Mouse (Mus musculus) stomach, embryonic 15.5 days (tissue): ENCODE results near the gene Trhr2. TPM values are rescaled to one million over a fixed set of nuclear protein-coding genes. Genes with fewer than 3 reads are reported as not detected.
A peak's percentile ranks its signal among the peaks of the same experiment; 100 is the strongest.

Experiments used
- ATAC-seq: fragments of 200-750 bp; cut with Nextera tagmentation; 2 replicates; pipeline ENCODE4 v1.8.0; 2017; ENCODE audit warnings: low read depth, moderate number of reproducible peaks, moderate TSS enrichment; ENCODE audit not compliant: insufficient read depth, low FRiP score
- H3K27ac ChIP-seq: fragments of 300-500 bp; sonication (generic); 2 replicates; pipeline ENCODE4 v1.5.1; 2015; ENCODE audit warnings: mild to moderate bottlenecking, inconsistent platforms
- H3K27me3 ChIP-seq: fragments of 300-500 bp; sonication (generic); replicated peaks from 2 replicates; pipeline ENCODE4 v1.6.1; 2015; ENCODE audit warnings: inconsistent platforms
- H3K36me3 ChIP-seq: fragments of 300-500 bp; sonication (generic); 2 replicates; pipeline ENCODE4 v1.6.1; 2015; ENCODE audit warnings: inconsistent platforms
- H3K4me1 ChIP-seq: fragments of 300-500 bp; sonication (generic); 2 replicates; pipeline ENCODE4 v1.6.1; 2015; ENCODE audit warnings: inconsistent platforms
- H3K4me2 ChIP-seq: fragments of 300-500 bp; sonication (generic); 2 replicates; pipeline ENCODE4 v1.6.1; 2015; ENCODE audit warnings: mild to moderate bottlenecking, inconsistent platforms
- H3K4me3 ChIP-seq: fragments of 300-500 bp; sonication (generic); replicated peaks from 2 replicates; pipeline ENCODE4 v1.5.1; 2015; ENCODE audit warnings: inconsistent platforms
- H3K9ac ChIP-seq: fragments of 300-500 bp; sonication (generic); 2 replicates; pipeline ENCODE4 v1.6.1; 2015; ENCODE audit warnings: inconsistent platforms
- H3K9me3 ChIP-seq: fragments of 300-500 bp; sonication (generic); 2 replicates; pipeline ENCODE4 v1.6.1; 2016; ENCODE audit warnings: inconsistent platforms
- WGBS: fragments of 180-500 bp; shearing (Covaris S2); methylation state at CpG from one replicate; pipeline ENCODE4 v1.1.7; 2015; 5-methylcytosine and 5-hydroxymethylcytosine counted together
- polyA plus RNA-seq: library from polyadenylated mRNA; unstranded; fragments of >200 nt; fragmentation: Nextera tagmentation; extraction: Ambion mirVana; gene quantifications from 2 replicates; pipeline ENCODE4 v1.2.1, GENCODE M21; 2015

Trhr2 gene
- polyA plus RNA-seq, 1 experiment from 2014 or later, result not detected

- peaks cover 4% of the 10 kb centered on the region; the same call in 1 of the 2 replicates for H3K36me3 ChIP-seq
- no peak for ATAC-seq
- H3K4me2 ChIP-seq, result no peak overlapping the region
- H3K9ac ChIP-seq, result no peak overlapping the region
- WGBS, result 80% methylated on average over 3 of the region's 3 CpGs
- peaks cover 12% of the 10 kb centered on the region for H3K27me3 ChIP-seq
- peaks cover 40% of the 10 kb centered on the region for H3K4me1 ChIP-seq
- no peaks in the 10 kb centered on the region for H3K9me3 ChIP-seq
- H3K4me3 ChIP-seq, result no peak overlapping the region
- H3K27ac ChIP-seq, result no peak overlapping the region
Observed at GRCm38 (mm10) chr8:122340761-122341160, 19.8 kb downstream of the Trhr2 start.

GRCm38 (mm10) chr8:122338852-122339251 lies 21.7 kb downstream of the Trhr2 start:
- Histone ChIP-seq H3K4me3 (no peak overlapping the region), H3K27ac (no peak overlapping the region), H3K27me3 (peaks cover 22% of the 10 kb centered on the region), H3K9ac (no peak overlapping the region), H3K9me3 (no peaks in the 10 kb centered on the region), H3K4me2 (no peak overlapping the region), H3K36me3 (peaks cover 14% of the 10 kb centered on the region; the same call in 1 of the 2 replicates), H3K4me1 (peaks cover 39% of the 10 kb centered on the region)
- WGBS, result 57% methylated on average over 6 of the region's 6 CpGs
- ATAC-seq, result no peak

GRCm38 (mm10) chr8:122336251-122336910 lies 24.2 kb downstream of the Trhr2 start:
- Histone ChIP-seq H3K36me3 (peaks cover 19% of the 10 kb centered on the region; the same call in 1 of the 2 replicates), H3K9ac (no peak overlapping the region)
- 18% methylated on average over 73 of the region's 81 CpGs for WGBS

GRCm38 (mm10) chr8:122335638-122336250 lies 24.8 kb downstream of the Trhr2 start:
- Histone ChIP-seq H3K4me1 (peaks cover 24% of the 10 kb centered on the region), H3K9me3 (no peaks in the 10 kb centered on the region), H3K27me3 (peaks cover 22% of the 10 kb centered on the region), H3K36me3 (peaks cover 19% of the 10 kb centered on the region; the same call in 1 of the 2 replicates), H3K9ac (no peak overlapping the region), H3K4me2 (peak overlapping the region; percentile 87), H3K27ac (no peak overlapping the region), H3K4me3 (peak overlapping the region; percentile 47)
- WGBS, result 31% methylated on average over 57 of the region's 57 CpGs
- ATAC-seq, result 0 out of 2 replicates have a peak, but pooled peaks have one; percentile 3

More at GRCm38 (mm10) chr8:122336251-122336910, 24.2 kb downstream of the Trhr2 start:
- H3K27me3 ChIP-seq, result peaks cover 22% of the 10 kb centered on the region
- H3K9me3 ChIP-seq, result no peaks in the 10 kb centered on the region
- H3K4me3 ChIP-seq, result peak overlapping the region; percentile 47
- H3K4me2 ChIP-seq, result peak overlapping the region; percentile 87
- H3K4me1 ChIP-seq, result peaks cover 18% of the 10 kb centered on the region
- ATAC-seq, result peak; percentile 43
- H3K27ac ChIP-seq, result no peak overlapping the region

- WGBS, result 92% methylated on average over 13 of the region's 13 CpGs
- Histone ChIP-seq H3K9ac (no peak overlapping the region), H3K4me2 (no peak overlapping the region), H3K27ac (no peak overlapping the region), H3K4me3 (no peak overlapping the region; the same call in 1 of the 2 replicates), H3K27me3 (peaks cover 22% of the 10 kb centered on the region), H3K9me3 (no peaks in the 10 kb centered on the region), H3K4me1 (peaks cover 31% of the 10 kb centered on the region), H3K36me3 (peaks cover 19% of the 10 kb centered on the region; the same call in 1 of the 2 replicates)
- no peak for ATAC-seq
Observed at GRCm38 (mm10) chr8:122334791-122335490, 25.6 kb downstream of the Trhr2 start.

GRCm38 (mm10) chr8:122333531-122333930 lies 27.0 kb downstream of the Trhr2 start:
- H3K27me3 ChIP-seq, result peaks cover 22% of the 10 kb centered on the region
- peaks cover 39% of the 10 kb centered on the region for H3K4me1 ChIP-seq
- no peak overlapping the region for H3K27ac ChIP-seq
- H3K4me3 ChIP-seq, result no peak overlapping the region
- no peak overlapping the region for H3K9ac ChIP-seq
- H3K4me2 ChIP-seq, result no peak overlapping the region
- 91% methylated on average over 7 of the region's 7 CpGs for WGBS
- H3K36me3 ChIP-seq, result peaks cover 19% of the 10 kb centered on the region; the same call in 1 of the 2 replicates
- no peak for ATAC-seq
- no peaks in the 10 kb centered on the region for H3K9me3 ChIP-seq

GRCm38 (mm10) chr8:122332753-122333506 lies 27.6 kb downstream of the Trhr2 start:
- H3K27me3 ChIP-seq, result peaks cover 22% of the 10 kb centered on the region
- H3K36me3 ChIP-seq, result peaks cover 19% of the 10 kb centered on the region; the same call in 1 of the 2 replicates
- WGBS, result 72% methylated on average over 6 of the region's 6 CpGs
- H3K27ac ChIP-seq, result no peak overlapping the region
- H3K4me1 ChIP-seq, result peaks cover 39% of the 10 kb centered on the region
- H3K9ac ChIP-seq, result no peak overlapping the region
- no peak for ATAC-seq
- no peak overlapping the region for H3K4me2 ChIP-seq
- no peak overlapping the region for H3K4me3 ChIP-seq
- H3K9me3 ChIP-seq, result no peaks in the 10 kb centered on the region

GRCm38 (mm10) chr8:122331134-122331523 lies 29.4 kb downstream of the Trhr2 start:
- Histone ChIP-seq H3K4me1 (peaks cover 36% of the 10 kb centered on the region), H3K36me3 (peaks cover 15% of the 10 kb centered on the region; the same call in 1 of the 2 replicates), H3K4me2 (no peak overlapping the region), H3K27me3 (peaks cover 13% of the 10 kb centered on the region), H3K9ac (no peak overlapping the region), H3K27ac (peak overlapping the region; percentile 67), H3K4me3 (no peak overlapping the region), H3K9me3 (no peaks in the 10 kb centered on the region)
- ATAC-seq, result no peak
- 51% methylated on average over 3 of the region's 3 CpGs for WGBS

GRCm38 (mm10) chr8:122330446-122331133 lies 30.0 kb downstream of the Trhr2 start:
- Histone ChIP-seq H3K27me3 (peaks cover 8% of the 10 kb centered on the region), H3K36me3 (peaks cover 15% of the 10 kb centered on the region; the same call in 1 of the 2 replicates), H3K9ac (no peak overlapping the region), H3K4me1 (peaks cover 35% of the 10 kb centered on the region), H3K4me2 (no peak overlapping the region), H3K4me3 (no peak overlapping the region), H3K27ac (peak overlapping the region; percentile 78), H3K9me3 (no peaks in the 10 kb centered on the region)
- ATAC-seq, result peak; percentile 70; the same call in 1 of the 2 replicates
- 67% methylated on average over 12 of the region's 12 CpGs for WGBS

GRCm38 (mm10) chr8:122329553-122330239 lies 30.9 kb downstream of the Trhr2 start:
- Histone ChIP-seq H3K27ac (peak overlapping the region; percentile 78), H3K4me1 (peaks cover 39% of the 10 kb centered on the region), H3K36me3 (peaks cover 8% of the 10 kb centered on the region; the same call in 1 of the 2 replicates), H3K4me2 (no peak overlapping the region), H3K9me3 (no peaks in the 10 kb centered on the region), H3K4me3 (no peak overlapping the region), H3K9ac (no peak overlapping the region), H3K27me3 (no peaks in the 10 kb centered on the region)
- peak; percentile 29; the same call in 1 of the 2 replicates for ATAC-seq
- 67% methylated on average over 22 of the region's 22 CpGs for WGBS
